Mouse (Mus musculus) Muller cell, postnatal 12 days (primary cell): ENCODE results near the gene Lrrk2.

Source experiments
- DNase-seq: peaks from one replicate; pipeline ENCODE4 v3.0.0-alpha.2; 2015; ENCODE audit errors: inconsistent ontology term

Lrrk2 gene

GRCm38 (mm10) chr15:91685880-91686563 lies 13.0 kb downstream of the Lrrk2 start:
- no peak for DNase-seq

GRCm38 (mm10) chr15:91690648-91691047 lies 17.7 kb downstream of the Lrrk2 start:
- DNase-seq: peak; percentile 65

- no peak for DNase-seq
Measured at GRCm38 (mm10) chr15:91693051-91693450, 20.1 kb downstream of the Lrrk2 start.

- DNase-seq: no peak
Measured at GRCm38 (mm10) chr15:91693856-91694255, 20.9 kb downstream of the Lrrk2 start.

GRCm38 (mm10) chr15:91700841-91701240 lies 27.9 kb downstream of the Lrrk2 start:
- no peak for DNase-seq

GRCm38 (mm10) chr15:91702991-91703715 lies 30.2 kb downstream of the Lrrk2 start:
- DNase-seq: peak; percentile 93

- peak; percentile 40 for DNase-seq
Measured at GRCm38 (mm10) chr15:91704091-91704490, 31.1 kb downstream of the Lrrk2 start.

GRCm38 (mm10) chr15:91709207-91710130 lies 36.5 kb downstream of the Lrrk2 start:
- no peak for DNase-seq

GRCm38 (mm10) chr15:91735216-91735922 lies 62.4 kb downstream of the Lrrk2 start:
- no peak for DNase-seq

GRCm38 (mm10) chr15:91736791-91737533 lies 64.0 kb downstream of the Lrrk2 start:
- DNase-seq: peak; percentile 45

GRCm38 (mm10) chr15:91738808-91739207 lies 65.8 kb downstream of the Lrrk2 start:
- DNase-seq: no peak

GRCm38 (mm10) chr15:91745501-91745900 lies 72.5 kb downstream of the Lrrk2 start:
- no peak for DNase-seq

- peak; percentile 15 for DNase-seq
Measured at GRCm38 (mm10) chr15:91752111-91752510, 79.1 kb downstream of the Lrrk2 start.

- no peak for DNase-seq
Measured at GRCm38 (mm10) chr15:91753378-91754080, 80.6 kb downstream of the Lrrk2 start.

- peak; percentile 47 for DNase-seq
Measured at GRCm38 (mm10) chr15:91754546-91754945, 81.6 kb downstream of the Lrrk2 start.

GRCm38 (mm10) chr15:91755756-91756155 lies 82.8 kb downstream of the Lrrk2 start:
- DNase-seq: no peak

- DNase-seq: no peak
Measured at GRCm38 (mm10) chr15:91772041-91772440, 99.1 kb downstream of the Lrrk2 start.

GRCm38 (mm10) chr15:91779166-91779565 lies 106.2 kb downstream of the Lrrk2 start:
- DNase-seq: no peak

GRCm38 (mm10) chr15:91781172-91781571 lies 108.2 kb downstream of the Lrrk2 start:
- peak; percentile 17 for DNase-seq

GRCm38 (mm10) chr15:91788338-91788737 lies 115.4 kb downstream of the Lrrk2 start:
- DNase-seq: no peak
